Mouse (Mus musculus) brown adipose tissue, adult 24 weeks (tissue): Measurements from ENCODE around the gene Cry2. TPM values are rescaled to one million over a fixed set of nuclear protein-coding genes. Genes with fewer than 3 reads are reported as not detected.

Experiments used
- H3K27ac ChIP-seq: fragments of 200-500 bp; replicated peaks from 2 replicates; pipeline ENCODE4 v1.5.1; 2012; ENCODE audit warnings: low read depth, mild to moderate bottlenecking, low read length
- H3K4me1 ChIP-seq: fragments of 200-500 bp; 2 replicates; pipeline ENCODE4 v1.6.1; 2012; ENCODE audit warnings: low read length, mixed read lengths; ENCODE audit not compliant: control insufficient read depth, insufficient read depth, insufficient read length
- H3K4me3 ChIP-seq: fragments of 200-500 bp; 2 replicates; pipeline ENCODE4 v1.5.1; 2012; ENCODE audit warnings: low read depth, mild to moderate bottlenecking, low read length, moderate library complexity; ENCODE audit not compliant: insufficient read depth
- polyA plus RNA-seq: library from polyadenylated mRNA; stranded (reverse); fragments of >200 nt; gene quantifications from 2 replicates; pipeline ENCODE4 v1.2.4, GENCODE M21; 2012; ENCODE audit not compliant: missing spikeins, insufficient read depth, insufficient read length

The Cry2 gene
- polyA plus RNA-seq, 1 experiment, result 11.7 TPM

DNA sequence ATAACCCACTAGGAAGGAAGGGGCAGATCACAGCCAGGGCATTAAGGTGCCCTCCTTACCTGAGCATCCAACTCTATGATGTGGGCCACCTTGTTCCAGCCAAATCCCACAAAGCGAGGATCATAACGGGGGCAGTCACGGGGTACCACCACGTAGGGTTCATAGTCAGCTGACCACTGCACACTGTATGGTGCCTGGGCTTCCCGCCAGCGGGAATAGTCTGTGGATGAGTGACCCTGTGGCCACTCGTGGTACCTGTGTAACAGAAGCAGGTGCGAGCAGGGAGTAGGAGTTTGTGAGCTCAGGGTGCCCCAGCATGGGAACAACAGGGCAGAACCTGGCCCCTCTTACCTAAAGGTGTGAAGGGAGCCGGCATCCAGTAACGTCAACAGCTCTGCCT lies 68.3 kb downstream of the Cry2 start:
- no peaks in the 10 kb centered on the region for H3K4me1 ChIP-seq
- H3K4me3 ChIP-seq, result no peak overlapping the region
- H3K27ac ChIP-seq, result no peak overlapping the region

DNA sequence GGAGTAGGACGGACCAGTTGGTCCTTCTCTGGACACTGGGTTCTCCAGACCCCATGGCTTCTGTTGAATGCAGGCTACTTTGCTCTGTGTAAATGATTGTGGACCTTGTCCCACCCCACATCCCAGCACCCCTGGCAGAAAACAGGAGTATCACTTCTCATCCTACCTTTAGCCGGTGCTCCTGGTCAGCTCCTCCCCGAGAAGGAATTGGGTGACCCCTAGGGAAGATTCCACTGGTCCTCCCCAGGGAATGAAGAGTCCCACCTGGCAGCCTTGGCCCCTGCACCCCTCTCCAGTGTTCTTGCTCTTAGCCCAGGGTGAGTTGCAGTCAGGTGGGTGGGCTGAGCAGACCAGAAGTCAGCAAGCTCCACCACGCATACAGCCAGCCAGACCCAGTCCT lies 69.8 kb downstream of the Cry2 start:
- Histone ChIP-seq H3K27ac (no peak overlapping the region), H3K4me3 (no peak overlapping the region), H3K4me1 (no peaks in the 10 kb centered on the region)

DNA sequence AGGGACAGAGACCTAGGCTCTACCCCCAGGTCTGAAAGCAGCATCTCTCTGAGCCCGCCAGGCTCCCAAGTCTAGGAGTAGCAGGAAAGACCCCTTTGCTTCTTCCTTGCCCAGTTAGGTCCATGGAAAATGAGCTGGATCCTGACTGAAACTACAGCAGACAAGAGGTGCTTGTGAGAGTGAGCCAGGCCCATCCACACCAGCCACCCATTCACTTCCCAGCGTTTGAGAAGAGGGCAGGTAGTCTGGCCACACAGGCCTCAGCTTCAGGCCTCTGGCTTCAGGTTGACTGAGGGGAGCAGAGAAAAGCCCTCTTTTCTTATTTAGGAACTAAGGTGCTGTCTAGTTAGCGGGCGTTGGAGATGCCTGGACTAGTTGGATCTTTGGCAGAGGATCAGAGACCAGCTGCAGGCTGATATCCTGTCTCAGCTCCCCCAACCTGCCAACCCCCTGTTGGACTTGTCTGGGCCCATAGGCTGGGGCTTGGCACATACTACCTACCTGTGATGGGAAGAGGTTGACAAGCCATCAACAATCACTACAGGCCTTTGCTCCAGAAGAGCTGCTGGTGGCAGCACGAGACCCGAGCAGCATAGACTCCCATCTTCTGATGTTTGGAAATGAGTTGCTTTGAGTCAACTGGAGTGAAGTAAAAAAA lies 71.1 kb downstream of the Cry2 start:
- Histone ChIP-seq H3K27ac (no peak overlapping the region), H3K4me3 (no peak overlapping the region), H3K4me1 (no peaks in the 10 kb centered on the region)

DNA sequence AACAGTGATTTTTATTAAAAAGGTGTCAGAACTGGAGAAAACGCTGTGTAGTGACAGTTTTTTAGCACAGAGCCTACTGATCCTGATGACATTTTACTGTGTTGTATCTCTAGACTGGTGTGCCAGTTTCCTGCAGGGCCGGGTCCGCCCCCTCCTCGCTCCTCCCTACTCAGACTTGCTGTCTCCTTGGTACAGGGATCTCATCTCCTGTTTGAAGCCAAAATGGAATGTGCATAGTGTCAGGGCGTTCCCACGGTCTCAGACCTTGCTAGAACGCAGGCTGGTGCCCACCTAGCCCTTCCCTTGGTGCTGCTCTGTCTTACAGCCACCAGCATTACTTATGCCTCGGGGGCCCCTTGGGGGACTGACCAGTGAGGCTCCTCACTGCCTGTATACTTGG lies 72.0 kb downstream of the Cry2 start:
- Histone ChIP-seq H3K27ac (no peak overlapping the region), H3K4me1 (no peaks in the 10 kb centered on the region), H3K4me3 (no peak overlapping the region)

DNA sequence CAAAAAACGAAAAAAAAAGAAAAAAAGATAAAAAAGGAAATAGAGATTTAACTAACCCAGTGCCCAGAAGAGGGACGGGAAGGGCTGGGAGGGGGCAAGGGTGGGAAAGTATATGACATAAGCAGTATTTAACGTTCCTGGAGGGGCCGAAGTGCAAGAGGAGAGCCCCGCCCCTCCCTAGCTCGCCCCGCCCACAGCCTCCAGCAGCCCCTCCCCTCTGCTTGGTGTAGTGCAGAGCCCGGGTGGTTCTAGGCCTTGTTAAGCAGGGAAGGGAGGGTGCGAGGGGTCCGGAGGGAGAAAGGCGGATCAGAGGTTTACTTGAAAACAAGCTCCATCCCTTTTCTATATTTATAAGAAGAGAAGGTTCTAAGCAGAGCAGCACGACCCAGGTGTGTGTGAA lies 73.0 kb downstream of the Cry2 start:
- no peak overlapping the region for H3K4me3 ChIP-seq
- H3K27ac ChIP-seq, result no peak overlapping the region
- no peaks in the 10 kb centered on the region for H3K4me1 ChIP-seq

DNA sequence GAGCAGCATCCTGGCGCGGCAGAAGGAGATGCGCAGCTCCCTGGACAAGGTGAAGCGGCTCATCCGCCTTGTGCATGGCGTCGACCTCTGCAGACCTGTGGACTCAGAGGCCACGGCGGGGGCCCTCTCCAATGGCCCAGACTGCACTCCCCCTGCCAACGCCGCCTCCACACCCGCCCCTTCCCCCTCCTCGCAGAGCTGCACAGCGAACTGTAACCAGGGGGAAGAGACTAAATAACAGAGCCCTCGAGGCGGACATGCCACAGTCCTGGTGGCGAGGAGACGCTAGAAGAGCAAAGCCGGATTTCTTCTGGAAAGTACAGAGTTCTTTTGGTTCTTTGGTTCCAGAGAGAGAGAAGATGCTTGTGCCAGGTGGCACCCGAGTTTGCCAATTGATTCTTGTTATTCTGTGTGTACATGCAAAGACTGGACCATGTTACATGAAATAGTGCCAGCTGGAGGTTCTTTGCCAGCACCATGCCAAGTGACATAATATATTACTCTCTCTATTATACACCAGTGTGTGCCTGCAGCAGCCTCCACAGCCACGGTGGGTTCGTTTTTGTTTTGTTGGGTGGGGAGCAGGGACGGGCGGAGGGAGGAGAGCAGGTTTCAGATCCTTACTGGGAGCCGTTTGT lies 73.5 kb downstream of the Cry2 start:
- Histone ChIP-seq H3K27ac (no peak overlapping the region), H3K4me1 (no peaks in the 10 kb centered on the region), H3K4me3 (no peak overlapping the region)

DNA sequence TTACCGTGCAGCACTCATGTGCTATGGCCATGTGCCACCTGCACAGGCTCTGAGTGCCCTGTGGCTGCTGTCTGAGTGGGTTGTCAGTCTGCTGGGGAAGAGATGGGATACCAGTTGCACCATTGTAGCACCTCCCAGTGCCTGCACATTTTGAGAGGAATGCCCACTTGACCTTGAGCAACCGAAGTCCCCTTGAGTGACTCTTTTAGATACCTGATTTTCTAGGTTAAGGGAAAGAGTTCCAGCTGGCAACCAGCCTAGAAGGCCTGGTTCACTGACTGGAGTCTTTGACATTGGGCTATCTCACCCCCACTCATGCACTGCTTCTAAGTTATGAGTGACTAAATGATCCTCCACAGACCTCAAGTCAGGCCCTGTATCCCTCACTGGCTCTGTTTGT lies 74.5 kb downstream of the Cry2 start:
- no peak overlapping the region for H3K4me3 ChIP-seq
- H3K4me1 ChIP-seq, result no peaks in the 10 kb centered on the region
- H3K27ac ChIP-seq, result no peak overlapping the region

DNA sequence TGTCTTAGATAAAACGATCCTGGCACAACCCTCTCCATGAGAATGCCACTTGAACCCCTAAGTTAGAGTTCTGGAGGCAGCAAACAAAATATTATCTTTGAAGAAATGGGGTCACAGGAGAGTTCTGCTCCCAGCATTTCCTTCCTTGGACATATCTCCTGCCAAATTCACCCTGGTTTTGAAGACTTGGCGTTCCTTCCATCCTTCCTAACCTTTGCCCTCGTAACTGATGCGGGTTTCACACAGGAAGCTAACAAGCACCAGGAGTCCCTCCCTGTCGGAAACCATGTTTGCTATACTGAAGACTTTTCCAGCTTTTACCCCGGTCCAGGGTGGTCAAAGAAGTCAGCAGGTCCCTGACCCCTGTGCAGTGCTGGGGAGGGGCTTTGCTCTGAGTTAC lies 79.6 kb downstream of the Cry2 start:
- Histone ChIP-seq H3K27ac (peak overlapping the region; percentile 75), H3K4me3 (no peak overlapping the region), H3K4me1 (peaks cover 9% of the 10 kb centered on the region)

Other genes starting within 250 kb of the Cry2 start
- 78.2 and 89.5 TPM in 2 replicates for gene Pex16, start 59.4 kb downstream of the Cry2 start, polyA plus RNA-seq
- gene Large2, start 59.2 kb downstream of the Cry2 start, polyA plus RNA-seq, result 1.9 TPM in 1 of 2 replicates, not detected in the other
- 3.3 and 4.1 TPM in 2 replicates for gene 1700029I15Rik, start 51.5 kb downstream of the Cry2 start, polyA plus RNA-seq
- 9.4 and 9.6 TPM in 2 replicates for gene Mapk8ip1, start 32.8 kb downstream of the Cry2 start, polyA plus RNA-seq
- 2.9 and 5.5 TPM in 2 replicates for gene Slc35c1, start 26.5 kb upstream of the Cry2 start, polyA plus RNA-seq
- gene Chst1, start 165.7 kb upstream of the Cry2 start, polyA plus RNA-seq, result 6.7 and 7.8 TPM in 2 replicates